Mouse (Mus musculus): ENCODE measurements at regions not wholly inside any gene's neighbourhood (a gene's known extent, or its start where the extent isn't known, plus 50 kb on each side); places are given as distances from the start of the nearest gene placed in this dataset.

DNA sequence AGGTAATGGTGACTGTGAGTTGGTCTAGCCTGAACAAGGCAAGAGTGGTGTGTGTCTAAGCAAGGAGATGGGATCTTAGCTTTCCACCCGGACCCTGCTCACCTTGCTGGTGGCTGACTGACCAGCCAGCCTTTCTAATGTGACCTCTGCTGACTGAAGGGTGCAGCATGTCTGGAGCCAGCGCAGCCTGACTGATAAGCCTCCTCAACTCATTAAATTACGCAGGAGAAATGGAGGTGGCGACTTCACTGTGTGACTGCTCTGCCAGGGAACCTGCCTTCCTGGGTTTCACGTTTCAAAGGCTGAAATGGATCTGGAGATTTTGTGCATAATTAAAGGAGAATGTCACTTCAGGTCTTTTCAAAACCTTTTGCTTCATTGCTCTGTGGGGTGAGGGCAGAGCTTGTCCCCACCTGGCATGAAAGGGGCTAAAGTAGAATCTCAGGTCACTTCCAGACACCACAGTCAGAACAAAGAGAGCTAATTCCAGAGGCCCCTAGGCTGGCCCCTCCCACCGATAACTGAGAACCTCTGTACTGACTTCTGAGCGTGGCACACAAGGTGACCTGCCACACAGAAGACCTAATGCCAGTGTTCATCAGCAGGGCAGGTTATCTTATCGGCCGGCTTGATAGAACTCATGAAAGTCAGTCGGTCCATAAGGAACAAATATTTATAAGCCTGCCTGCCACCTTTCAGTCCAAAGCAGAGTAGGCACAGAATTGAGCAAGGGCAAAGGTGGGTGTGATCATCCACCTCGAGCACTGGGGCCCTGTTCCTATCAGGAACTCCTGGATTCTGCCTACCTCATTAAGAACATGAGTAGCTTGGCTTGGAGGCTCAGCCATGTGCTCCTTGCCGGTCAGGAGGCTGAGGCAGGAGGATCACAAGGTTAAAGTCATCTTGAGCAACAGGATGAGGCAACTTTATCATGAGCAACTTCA is 53.1 kb upstream of the Vps8 start:
- Histone ChIP-seq H3K9me3 (replicated peaks; ENCODE audit: control insufficient read depth, low read length) (no peaks in the 10 kb centered on the region), H3K9ac (replicated peaks; ENCODE audit: low read length) (no peak overlapping the region), H3K27me3 (ENCODE audit: control insufficient read depth, insufficient read depth, low read length) (no peaks in the 10 kb centered on the region), H3K4me2 (ENCODE audit: low read depth, low read length) (no peak overlapping the region), H3K27ac (replicated peaks; ENCODE audit: low read depth, low read length) (0 out of 2 replicates have a peak overlapping the region, but pooled peaks have one; percentile 30), H3K4me3 (ENCODE audit: low read depth, low read length) (no peak overlapping the region), H3K36me3 (replicated peaks; ENCODE audit: control insufficient read depth, insufficient read depth, low read depth, low read length) (no peaks in the 10 kb centered on the region), H3K4me1 (ENCODE audit: control insufficient read depth, insufficient read depth, low read length) (no peaks in the 10 kb centered on the region; the same call in 1 of the 2 replicates)
- ATAC-seq (replicated peaks; ENCODE audit: insufficient number of reproducible peaks, low FRiP score, low TSS enrichment, low read depth) (no peak), DNase-seq (ENCODE audit: low spot score) (no peak)
- 51% methylated on average over 12 of the region's 12 CpGs for WGBS
